Mouse (Mus musculus): ENCODE measurements around the gene Scmh1.

Scmh1 gene

DNA sequence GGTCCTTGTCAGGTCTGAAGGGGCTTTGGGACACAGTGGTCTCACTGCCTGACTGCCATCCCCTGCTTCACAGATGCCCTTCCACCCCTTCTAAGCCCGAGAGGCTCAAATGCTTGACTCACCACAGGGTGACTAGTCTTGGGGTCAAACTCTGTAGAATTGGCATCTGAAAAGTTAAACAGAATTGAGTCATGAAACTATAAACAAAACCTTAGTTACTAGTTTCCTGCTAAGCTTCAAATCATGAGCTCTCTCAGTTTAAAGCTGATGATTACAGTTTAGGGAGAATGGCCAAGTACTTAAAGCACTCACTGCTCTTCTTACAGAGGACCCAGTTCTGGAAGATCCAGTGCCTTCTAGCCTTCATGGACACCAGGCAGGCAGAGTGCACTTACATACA, 139.8 kb downstream of the Scmh1 start:
- DNase-seq (ENCODE audit: low read depth, low spot score): no peak

DNA sequence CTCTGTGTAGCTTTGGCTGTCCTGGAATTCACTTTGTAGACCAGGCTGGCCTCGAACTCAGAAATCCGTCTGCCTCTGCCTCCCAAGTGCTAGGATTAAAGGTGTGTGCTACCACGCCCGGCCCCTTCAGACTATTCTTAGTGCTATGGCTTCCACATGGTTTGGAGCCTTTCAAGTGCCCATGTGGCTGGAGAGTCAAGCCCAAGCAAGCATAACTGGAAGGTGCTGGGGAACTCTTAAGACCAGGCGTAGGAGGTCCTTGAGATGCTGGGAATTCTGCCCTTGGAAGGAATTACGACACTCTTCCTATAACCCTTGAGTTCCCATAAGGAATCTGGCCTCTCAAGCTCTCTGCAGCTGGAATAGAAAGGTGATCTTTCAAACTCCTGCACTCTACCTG, 151.5 kb downstream of the Scmh1 start:
- DNase-seq (ENCODE audit: low read depth, low spot score): no peak

DNA sequence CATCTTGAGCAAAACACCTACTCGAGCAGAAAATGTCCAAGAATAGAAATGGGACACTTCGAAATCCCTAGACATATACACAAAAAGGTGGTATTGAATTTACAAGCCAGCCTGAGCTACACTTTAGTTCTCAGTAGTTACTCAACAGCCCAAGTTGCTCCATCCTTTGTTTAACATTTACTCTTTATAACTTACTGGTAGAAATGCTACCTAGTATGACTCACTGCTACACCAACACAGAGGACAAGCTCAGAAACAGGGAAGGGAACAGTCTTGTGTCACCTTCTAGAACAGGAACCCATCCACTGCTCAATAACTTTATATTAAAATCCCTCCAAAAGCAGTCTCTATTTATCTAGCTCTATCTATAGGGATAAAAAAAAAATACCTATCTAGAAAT, 160.6 kb downstream of the Scmh1 start:
- no peak for DNase-seq (ENCODE audit: low read depth, low spot score)

DNA sequence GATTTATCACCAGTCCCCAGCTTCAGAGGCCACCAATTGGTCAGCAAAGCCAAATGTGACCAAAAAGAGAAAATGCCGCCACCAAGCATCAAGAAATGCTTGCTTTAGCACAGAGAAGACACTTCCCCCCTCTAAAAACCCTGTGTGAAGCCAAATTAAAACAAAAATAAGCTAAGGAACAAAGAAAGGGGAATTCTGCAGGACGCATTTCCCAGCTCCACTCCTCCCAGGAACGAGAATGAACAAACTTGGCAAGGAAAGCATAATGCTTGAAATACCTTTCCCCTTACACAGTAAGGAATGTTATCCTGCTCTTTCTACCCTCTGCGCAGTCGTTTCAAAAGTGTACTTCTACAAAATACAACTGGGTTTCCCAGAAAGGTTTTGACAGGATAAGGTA, 162.9 kb downstream of the Scmh1 start:
- DNase-seq (ENCODE audit: low read depth, low spot score): no peak

DNA sequence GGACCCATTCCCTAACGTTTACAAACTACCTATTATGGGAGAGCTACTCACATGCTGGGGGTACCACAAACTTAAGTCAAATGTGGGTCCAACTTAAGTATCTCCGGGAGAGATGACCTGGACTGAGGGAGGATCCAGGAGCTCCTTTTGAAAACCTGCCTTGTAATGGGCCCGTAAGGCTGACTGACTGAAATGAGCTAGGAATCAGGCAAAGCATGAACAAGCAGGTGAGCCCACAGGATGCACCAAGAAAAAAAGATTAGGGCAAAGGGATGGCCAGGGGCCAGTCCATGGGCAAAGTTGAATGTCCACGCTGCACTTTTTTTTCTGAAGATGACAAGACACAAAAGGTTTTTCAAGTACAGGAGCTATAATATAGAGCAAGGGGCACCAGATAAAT, 163.9 kb downstream of the Scmh1 start:
- peak; percentile 11 for DNase-seq (ENCODE audit: low read depth, low spot score)

DNA sequence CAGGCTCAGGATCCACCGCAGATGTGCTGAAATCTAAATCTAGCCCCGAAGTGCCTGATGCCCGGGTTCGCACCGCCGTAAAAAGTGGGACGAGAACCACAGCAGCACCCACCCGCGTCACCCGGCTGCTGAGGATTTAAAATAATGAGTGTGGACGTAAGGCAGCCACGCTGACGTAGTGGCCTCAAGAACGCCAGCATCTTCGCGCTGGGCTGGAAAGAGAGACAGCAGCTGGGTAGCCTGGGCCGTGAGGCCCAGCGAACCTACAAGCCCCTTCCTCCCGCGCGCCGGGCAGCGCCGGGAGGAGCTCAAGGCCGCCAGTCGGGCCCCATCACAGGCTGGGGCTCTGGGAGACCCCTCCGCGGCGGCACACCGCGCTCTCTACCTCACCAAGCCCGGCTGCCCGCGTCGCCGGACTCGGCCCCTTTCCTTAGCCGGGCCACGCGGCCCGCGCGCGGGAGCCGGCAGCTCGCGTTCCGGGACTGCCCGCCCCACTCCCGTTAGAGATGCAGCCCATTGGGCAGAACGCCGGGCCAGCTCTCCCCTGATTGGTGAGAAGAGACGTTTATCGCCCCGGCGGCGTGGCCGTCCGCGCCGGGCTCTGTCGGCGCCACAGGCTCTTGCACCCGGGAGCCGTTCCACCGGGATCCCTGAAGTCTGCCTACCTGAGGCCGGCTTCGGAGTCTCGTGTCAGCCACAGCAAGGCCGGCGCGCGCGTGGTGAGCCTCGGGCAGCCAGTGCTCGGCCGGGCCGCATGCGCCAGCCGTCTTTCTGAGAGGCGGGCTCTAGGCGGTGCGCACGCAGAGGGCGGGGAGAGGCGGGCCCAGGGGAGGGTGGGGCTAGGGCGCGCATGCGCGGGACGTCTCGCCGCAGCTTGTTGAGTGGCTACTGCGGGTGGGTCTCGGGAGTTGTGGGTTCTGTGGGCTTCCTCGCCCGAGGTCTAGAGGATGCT, 164.7 kb downstream of the Scmh1 start, which contains the start of gene Ctps:
Gene Ctps, minus strand, starts transcription at position 791 of the 952 bp plus-strand sequence.
- peak; percentile 95 for DNase-seq (ENCODE audit: low read depth, low spot score)

DNA sequence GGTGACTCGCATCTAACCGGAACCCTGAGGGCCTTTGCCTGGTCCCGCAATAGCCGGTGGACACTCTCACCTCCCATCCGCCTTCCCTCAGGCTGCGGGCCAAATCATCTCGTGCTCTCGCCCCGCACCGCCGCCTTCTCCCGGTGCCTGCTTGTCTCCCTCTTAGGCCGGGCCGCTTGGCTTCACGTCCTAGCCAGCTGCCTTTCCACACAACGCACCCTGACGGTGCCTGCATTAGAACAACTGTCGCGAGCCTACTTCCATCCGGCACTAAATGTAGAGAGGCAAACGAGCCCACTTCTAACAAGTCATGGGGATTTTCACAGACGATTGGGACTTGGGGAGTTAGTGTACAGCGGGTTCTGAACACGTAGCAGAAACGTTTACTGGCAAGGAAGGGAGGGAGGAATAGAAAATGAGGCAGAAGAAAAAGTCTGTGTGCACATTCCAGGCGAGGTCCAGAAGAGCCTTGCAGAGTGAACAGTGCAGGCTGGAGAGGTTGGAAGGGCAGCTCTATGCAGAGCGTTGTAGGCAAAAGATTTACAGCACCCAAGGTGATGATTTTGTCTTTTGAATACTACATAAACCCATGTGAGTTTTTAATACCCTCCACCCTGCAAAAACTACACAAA, 165.5 kb downstream of the Scmh1 start:
- DNase-seq (ENCODE audit: low read depth, low spot score): no peak

DNA sequence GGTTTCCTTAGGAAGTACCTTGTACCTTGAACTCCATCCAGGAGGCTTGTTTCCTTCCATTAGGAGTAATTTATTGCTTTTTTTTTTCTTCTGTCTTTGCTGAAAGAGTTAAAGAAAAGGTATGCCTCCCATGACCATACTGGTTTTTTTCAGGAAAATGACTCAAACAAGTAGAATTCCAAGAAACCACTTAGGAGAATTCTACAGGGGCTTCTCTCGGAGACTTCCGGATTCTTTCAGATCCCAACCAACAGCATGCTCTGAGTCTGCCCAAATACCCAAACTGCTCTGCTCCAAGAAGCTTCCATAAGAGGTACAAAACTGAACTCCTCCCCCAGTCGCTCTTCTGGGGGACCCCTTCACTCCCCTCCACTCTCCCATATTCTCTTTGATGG, 166.0 kb downstream of the Scmh1 start:
- DNase-seq (ENCODE audit: low read depth, low spot score): no peak

DNA sequence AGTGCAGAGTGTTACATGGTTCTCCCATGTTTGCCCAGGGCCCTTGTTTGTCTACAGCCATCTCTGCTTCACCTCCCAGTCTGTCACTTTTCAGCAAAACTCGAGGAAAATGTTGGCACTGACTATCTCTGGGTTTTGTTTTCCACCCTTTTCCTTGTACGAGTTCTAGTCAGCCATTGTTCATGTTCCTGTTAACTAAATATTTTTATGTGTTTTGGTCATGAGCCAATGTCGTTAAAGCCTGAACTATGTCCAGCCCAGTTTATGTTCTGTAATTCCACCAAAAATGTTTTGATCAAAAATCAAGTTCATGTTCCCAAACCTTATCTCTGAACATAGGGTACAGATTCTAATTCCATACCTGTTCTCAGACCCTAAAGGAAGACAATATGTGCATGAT, 166.6 kb downstream of the Scmh1 start:
- DNase-seq (ENCODE audit: low read depth, low spot score): no peak

Measured in CD4-positive helper T cell, adult 2 months (primary cell).